8 mouse cellular contexts compared by ENCODE assay signal in genomic region chr17:45718323-45718722, GRCm38 (mm10). TPM values are rescaled to one million over a fixed set of nuclear protein-coding genes. Genes with fewer than 3 reads are reported as not detected.
DNase-seq lines count a peak whose midpoint lies in the region; ATAC-seq lines count a peak whose summit lies in the region.

No protein-coding gene starts in this region.

- H3K4me3 ChIP-seq in neural tube, embryonic 13.5 days: no peak overlapping the region
- H3K4me3 ChIP-seq in neural tube, embryonic 15.5 days (replicated peaks): no peak overlapping the region

- H3K27me3 ChIP-seq in neural tube, embryonic 13.5 days: no peaks in the 10 kb centered on the region
- no peaks in the 10 kb centered on the region for H3K27me3 ChIP-seq in neural tube, embryonic 15.5 days (replicated peaks)
- no peaks in the 10 kb centered on the region for H3K27me3 ChIP-seq in splenic B cell, adult 2 months (ENCODE audit: control insufficient read depth, insufficient read depth, low read length, poor library complexity, severe bottlenecking)

- H3K9ac ChIP-seq in neural tube, embryonic 13.5 days: no peak overlapping the region
- H3K9ac ChIP-seq in neural tube, embryonic 15.5 days (replicated peaks): no peak overlapping the region

- no peaks in the 10 kb centered on the region for H3K36me3 ChIP-seq in neural tube, embryonic 13.5 days
- H3K36me3 ChIP-seq in neural tube, embryonic 15.5 days: no peaks in the 10 kb centered on the region
- H3K36me3 ChIP-seq in splenic B cell, adult 2 months (ENCODE audit: control insufficient read depth, insufficient read depth, low read length, poor library complexity, severe bottlenecking): no peaks in the 10 kb centered on the region

- peak; percentile 51; the same call in 1 of the 2 replicates for ATAC-seq in neural tube, embryonic 13.5 days (ENCODE audit: low read depth)
- ATAC-seq in neural tube, embryonic 15.5 days (ENCODE audit: low FRiP score): no peak
- peak; percentile 73 for ATAC-seq in erythroblast, adult 5-6 weeks (replicated peaks; ENCODE audit: low FRiP score, poor library complexity, severe bottlenecking)
- peak; percentile 80 for ATAC-seq in megakaryocyte-erythroid progenitor cell, adult 5-6 weeks (replicated peaks; ENCODE audit: low FRiP score, low TSS enrichment, poor library complexity, severe bottlenecking)

- DNase-seq in adrenal gland, postnatal 10 days: peak; percentile 84
- DNase-seq in induced T-regulatory cell, adult 2 months (ENCODE audit: low read depth): peak; percentile 66
- DNase-seq in layer of hippocampus, postnatal 36 days: peak; percentile 69 to 73
- peak; percentile 75 for DNase-seq in splenic B cell, adult 2 months (ENCODE audit: low read depth, low spot score)

- no peaks in the 10 kb centered on the region for H3K9me3 ChIP-seq in neural tube, embryonic 13.5 days
- no peaks in the 10 kb centered on the region for H3K9me3 ChIP-seq in neural tube, embryonic 15.5 days (replicated peaks)

- WGBS in neural tube, embryonic 13.5 days: 9% methylated on average over 10 of the region's 10 CpGs
- 8% methylated on average over 10 of the region's 10 CpGs for WGBS in neural tube, embryonic 15.5 days

- no peak overlapping the region for H3K4me2 ChIP-seq in neural tube, embryonic 13.5 days
- no peak overlapping the region for H3K4me2 ChIP-seq in neural tube, embryonic 15.5 days

- H3K27ac ChIP-seq in neural tube, embryonic 13.5 days (replicated peaks): no peak overlapping the region
- no peak overlapping the region for H3K27ac ChIP-seq in neural tube, embryonic 15.5 days (replicated peaks)

- peaks cover 12% of the 10 kb centered on the region for H3K4me1 ChIP-seq in neural tube, embryonic 13.5 days (replicated peaks)
- peaks cover 12% of the 10 kb centered on the region for H3K4me1 ChIP-seq in neural tube, embryonic 15.5 days

RNA-seq across cellular contexts. Expression of gene 1600014C23Rik, which starts 15.3 kb away (rescaled TPM):
- not detected in 2 replicates for polyA plus RNA-seq in neural tube, embryonic 13.5 days (2015; fragmentation: Nextera tagmentation; extraction: Ambion mirVana)
- polyA plus RNA-seq in neural tube, embryonic 15.5 days (2015; fragmentation: Nextera tagmentation; extraction: Ambion mirVana): 0.40 TPM in 1 of 2 replicates, not detected in the other
- not detected for total RNA-seq in adrenal gland, postnatal 10 days (2021)
- not detected in 2 replicates for total RNA-seq in erythroblast, adult 5-6 weeks (2015; ENCODE audit: low replicate concordance)
- total RNA-seq in erythroblast, adult 5-6 weeks (2017; ENCODE audit: low replicate concordance): not detected in 2 replicates
- total RNA-seq in layer of hippocampus, postnatal 36 days (2021): not detected
- total RNA-seq in megakaryocyte-erythroid progenitor cell, adult 5-6 weeks (2014; fragmentation: Nextera tagmentation): not detected in 2 replicates
- not detected in 2 replicates for total RNA-seq in megakaryocyte-erythroid progenitor cell, adult 5-6 weeks (2017)

RNA-seq across cellular contexts. Expression of gene Tmem63b, which starts 31.6 kb away (rescaled TPM):
- polyA plus RNA-seq in neural tube, embryonic 13.5 days (2015; fragmentation: Nextera tagmentation; extraction: Ambion mirVana): 127 and 134 TPM in 2 replicates
- 123 and 145 TPM in 2 replicates for polyA plus RNA-seq in neural tube, embryonic 15.5 days (2015; fragmentation: Nextera tagmentation; extraction: Ambion mirVana)
- 10 to 100 TPM; 44.9 to 56.8 TPM for total RNA-seq in adrenal gland, postnatal 10 days (2021)
- total RNA-seq in erythroblast, adult 5-6 weeks (2015; ENCODE audit: low replicate concordance): 2.5 and 5.2 TPM in 2 replicates
- total RNA-seq in erythroblast, adult 5-6 weeks (2017; ENCODE audit: low replicate concordance): 0.43 and 3.9 TPM in 2 replicates
- 100 to 1,000 TPM; 171 to 180 TPM for total RNA-seq in layer of hippocampus, postnatal 36 days (2021)
- 19.3 and 21.1 TPM in 2 replicates for total RNA-seq in megakaryocyte-erythroid progenitor cell, adult 5-6 weeks (2014; fragmentation: Nextera tagmentation)
- total RNA-seq in megakaryocyte-erythroid progenitor cell, adult 5-6 weeks (2017): 10.2 and 14.3 TPM in 2 replicates

RNA-seq across cellular contexts. Expression of gene Mrpl14, which starts 32.2 kb away (rescaled TPM):
- polyA plus RNA-seq in neural tube, embryonic 13.5 days (2015; fragmentation: Nextera tagmentation; extraction: Ambion mirVana): 101 and 124 TPM in 2 replicates
- 129 and 132 TPM in 2 replicates for polyA plus RNA-seq in neural tube, embryonic 15.5 days (2015; fragmentation: Nextera tagmentation; extraction: Ambion mirVana)
- total RNA-seq in adrenal gland, postnatal 10 days (2021): 100 to 1,000 TPM; 131 to 137 TPM
- 7.3 and 12.5 TPM in 2 replicates for total RNA-seq in erythroblast, adult 5-6 weeks (2015; ENCODE audit: low replicate concordance)
- 3.4 and 12.0 TPM in 2 replicates for total RNA-seq in erythroblast, adult 5-6 weeks (2017; ENCODE audit: low replicate concordance)
- 10 to 100 TPM; 39.5 to 43.9 TPM for total RNA-seq in layer of hippocampus, postnatal 36 days (2021)
- 79.0 and 88.9 TPM in 2 replicates for total RNA-seq in megakaryocyte-erythroid progenitor cell, adult 5-6 weeks (2014; fragmentation: Nextera tagmentation)
- total RNA-seq in megakaryocyte-erythroid progenitor cell, adult 5-6 weeks (2017): 9.7 and 14.4 TPM in 2 replicates

RNA-seq across cellular contexts. Expression of gene Capn11, which starts 59.2 kb away (rescaled TPM):
- 0.22 and 0.85 TPM in 2 replicates for polyA plus RNA-seq in neural tube, embryonic 13.5 days (2015; fragmentation: Nextera tagmentation; extraction: Ambion mirVana)
- polyA plus RNA-seq in neural tube, embryonic 15.5 days (2015; fragmentation: Nextera tagmentation; extraction: Ambion mirVana): 0.77 and 1.2 TPM in 2 replicates
- total RNA-seq in adrenal gland, postnatal 10 days (2021): under 1 TPM in 1 of 2 experiments, not detected in 1; 0.63 TPM
- 0.96 and 1.0 TPM in 2 replicates for total RNA-seq in erythroblast, adult 5-6 weeks (2015; ENCODE audit: low replicate concordance)
- total RNA-seq in erythroblast, adult 5-6 weeks (2017; ENCODE audit: low replicate concordance): 0.94 and 0.98 TPM in 2 replicates
- total RNA-seq in layer of hippocampus, postnatal 36 days (2021): 1 to 10 TPM in 1 of 2 experiments, under 1 TPM in 1; 0.22 to 1.4 TPM
- total RNA-seq in megakaryocyte-erythroid progenitor cell, adult 5-6 weeks (2014; fragmentation: Nextera tagmentation): 0.98 TPM in 1 of 2 replicates, not detected in the other
- total RNA-seq in megakaryocyte-erythroid progenitor cell, adult 5-6 weeks (2017): 0.15 TPM in 1 of 2 replicates, not detected in the other
